Mouse (Mus musculus): ENCODE data around the gene Ubr1. TPM values are rescaled to one million over a fixed set of nuclear protein-coding genes. Genes with fewer than 3 reads are reported as not detected.

Ubr1 gene
- polyA plus RNA-seq, 1 experiment from 2014 or later: 25.0 TPM

DNA sequence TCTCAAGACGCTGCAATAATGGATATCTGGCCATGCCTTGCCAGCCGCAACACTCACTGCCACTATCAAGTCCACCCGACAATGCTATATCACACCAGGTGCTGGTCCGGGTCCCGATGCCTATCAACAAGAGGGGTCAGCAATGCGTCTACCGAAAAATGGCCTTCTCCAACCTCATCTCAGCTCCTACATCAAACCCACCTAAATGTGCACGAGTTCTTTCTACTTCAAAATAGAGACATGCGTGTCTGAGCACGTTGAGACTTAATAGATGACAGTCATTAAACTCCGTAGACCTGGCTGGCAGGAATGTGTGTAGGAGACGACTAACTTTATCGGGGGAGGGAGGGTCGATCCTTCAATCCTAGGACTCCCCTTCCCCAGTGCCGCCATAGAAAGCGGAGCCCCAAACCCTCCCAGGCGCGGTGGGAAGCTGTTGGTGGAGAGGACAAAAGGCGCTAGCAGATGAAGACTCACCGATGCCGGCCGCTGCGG lies 423 bp downstream of the Ubr1 start:
- Histone ChIP-seq H3K4me3 (ENCODE audit: low read depth, low read length) (peak overlapping the region; percentile 91), H3K9ac (ENCODE audit: low read depth, low read length) (peak overlapping the region; percentile 86), H3K4me1 (ENCODE audit: control insufficient read depth, insufficient read depth, low read length) (peaks cover 6% of the 10 kb centered on the region; the same call in 1 of the 2 replicates), H3K4me2 (peak overlapping the region; percentile 81), H3K36me3 (ENCODE audit: control insufficient read depth, insufficient read depth, low read length) (no peaks in the 10 kb centered on the region), H3K9me3 (replicated peaks; ENCODE audit: control insufficient read depth, low read length) (no peaks in the 10 kb centered on the region), H3K27ac (ENCODE audit: low read depth, low read length) (peak overlapping the region; percentile 74), H3K27me3 (ENCODE audit: control insufficient read depth, insufficient read depth, low read length) (no peaks in the 10 kb centered on the region)
- under 1% methylated on average over 23 of the region's 23 CpGs for WGBS (ENCODE audit: insufficient replicate concordance)
- ATAC-seq (replicated peaks; ENCODE audit: insufficient number of reproducible peaks, low FRiP score, low TSS enrichment): no peak

- H3K27me3 ChIP-seq (ENCODE audit: control insufficient read depth, insufficient read depth, low read length): no peaks in the 10 kb centered on the region
- H3K9me3 ChIP-seq (replicated peaks; ENCODE audit: control insufficient read depth, low read length): no peaks in the 10 kb centered on the region
- no peak overlapping the region for H3K9ac ChIP-seq (ENCODE audit: low read depth, low read length)
- no peak overlapping the region for H3K4me2 ChIP-seq
- 92% methylated on average over 3 of the region's 3 CpGs for WGBS (ENCODE audit: insufficient replicate concordance)
- no peaks in the 10 kb centered on the region for H3K36me3 ChIP-seq (ENCODE audit: control insufficient read depth, insufficient read depth, low read length)
- H3K4me1 ChIP-seq (ENCODE audit: control insufficient read depth, insufficient read depth, low read length): peaks cover 6% of the 10 kb centered on the region; the same call in 1 of the 2 replicates
- H3K27ac ChIP-seq (ENCODE audit: low read depth, low read length): no peak overlapping the region
- no peak for ATAC-seq (replicated peaks; ENCODE audit: insufficient number of reproducible peaks, low FRiP score, low TSS enrichment)
- H3K4me3 ChIP-seq (ENCODE audit: low read depth, low read length): no peak overlapping the region
These were observed 5.0 kb downstream of the Ubr1 start for GRCm38 (mm10) chr2:120965486-120965885.

DNA sequence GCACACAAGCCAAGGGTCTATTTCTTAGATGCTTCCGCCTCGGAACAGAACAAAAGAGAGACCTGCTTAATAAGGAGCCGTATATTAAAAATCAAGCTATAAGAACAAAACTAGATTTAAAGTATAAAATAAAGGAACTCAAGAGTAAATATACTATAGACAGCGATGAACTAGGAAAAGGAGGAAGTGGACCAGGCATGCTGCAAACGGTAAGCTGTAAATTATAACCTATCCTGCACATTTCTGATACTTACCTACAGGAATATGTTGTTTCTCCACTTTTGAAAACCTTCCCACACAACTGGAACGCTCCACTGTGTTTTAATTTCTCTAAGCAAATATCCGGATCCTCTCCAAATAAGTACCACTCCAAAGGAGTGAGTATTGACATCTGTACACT lies 7.4 kb downstream of the Ubr1 start:
- H3K9me3 ChIP-seq (replicated peaks; ENCODE audit: control insufficient read depth, low read length): no peaks in the 10 kb centered on the region
- no peaks in the 10 kb centered on the region for H3K36me3 ChIP-seq (ENCODE audit: control insufficient read depth, insufficient read depth, low read length)
- H3K9ac ChIP-seq (ENCODE audit: low read depth, low read length): no peak overlapping the region
- ATAC-seq (replicated peaks; ENCODE audit: insufficient number of reproducible peaks, low FRiP score, low TSS enrichment): no peak
- no peaks in the 10 kb centered on the region for H3K27me3 ChIP-seq (ENCODE audit: control insufficient read depth, insufficient read depth, low read length)
- no peaks in the 10 kb centered on the region for H3K4me1 ChIP-seq (ENCODE audit: control insufficient read depth, insufficient read depth, low read length)
- WGBS (ENCODE audit: insufficient replicate concordance): 93% methylated on average over 7 of the region's 7 CpGs
- H3K4me2 ChIP-seq: no peak overlapping the region
- no peak overlapping the region for H3K4me3 ChIP-seq (ENCODE audit: low read depth, low read length)
- H3K27ac ChIP-seq (ENCODE audit: low read depth, low read length): no peak overlapping the region

- H3K36me3 ChIP-seq (ENCODE audit: control insufficient read depth, insufficient read depth, low read length): no peaks in the 10 kb centered on the region
- no peak overlapping the region for H3K4me3 ChIP-seq (ENCODE audit: low read depth, low read length)
- ATAC-seq (replicated peaks; ENCODE audit: insufficient number of reproducible peaks, low FRiP score, low TSS enrichment): no peak
- no peaks in the 10 kb centered on the region for H3K27me3 ChIP-seq (ENCODE audit: control insufficient read depth, insufficient read depth, low read length)
- 95% methylated on average over 1 of the region's 1 CpGs for WGBS (ENCODE audit: insufficient replicate concordance)
- no peaks in the 10 kb centered on the region for H3K9me3 ChIP-seq (replicated peaks; ENCODE audit: control insufficient read depth, low read length)
- no peak overlapping the region for H3K9ac ChIP-seq (ENCODE audit: low read depth, low read length)
- H3K4me1 ChIP-seq (ENCODE audit: control insufficient read depth, insufficient read depth, low read length): no peaks in the 10 kb centered on the region
- no peak overlapping the region for H3K4me2 ChIP-seq
- H3K27ac ChIP-seq (ENCODE audit: low read depth, low read length): no peak overlapping the region
These were observed 10.3 kb downstream of the Ubr1 start for GRCm38 (mm10) chr2:120960261-120960660.

DNA sequence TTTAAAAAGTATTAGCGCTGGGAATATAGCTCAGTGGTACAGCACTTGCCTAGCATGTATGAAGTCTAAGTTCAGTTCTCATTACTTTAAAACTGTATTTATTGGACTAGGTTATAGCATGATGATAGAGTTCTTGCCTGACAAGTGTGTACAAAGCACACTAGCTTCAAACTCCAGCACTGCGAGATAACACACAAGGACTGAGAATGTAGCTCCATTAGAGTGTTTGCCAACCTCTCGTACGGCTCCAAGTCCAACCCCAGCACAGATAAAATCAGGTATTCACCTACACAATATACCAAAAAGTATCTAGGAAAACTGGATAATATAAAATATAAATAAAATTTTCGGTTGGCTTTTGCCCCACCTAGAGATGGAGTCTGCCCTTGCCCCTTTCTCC lies 10.7 kb downstream of the Ubr1 start:
- WGBS (ENCODE audit: insufficient replicate concordance): 87% methylated on average over 5 of the region's 5 CpGs
- Histone ChIP-seq H3K27me3 (ENCODE audit: control insufficient read depth, insufficient read depth, low read length) (no peaks in the 10 kb centered on the region), H3K9me3 (replicated peaks; ENCODE audit: control insufficient read depth, low read length) (no peaks in the 10 kb centered on the region), H3K4me2 (no peak overlapping the region), H3K4me1 (ENCODE audit: control insufficient read depth, insufficient read depth, low read length) (no peaks in the 10 kb centered on the region), H3K27ac (ENCODE audit: low read depth, low read length) (no peak overlapping the region), H3K9ac (ENCODE audit: low read depth, low read length) (no peak overlapping the region), H3K4me3 (ENCODE audit: low read depth, low read length) (no peak overlapping the region), H3K36me3 (ENCODE audit: control insufficient read depth, insufficient read depth, low read length) (no peaks in the 10 kb centered on the region)
- ATAC-seq (replicated peaks; ENCODE audit: insufficient number of reproducible peaks, low FRiP score, low TSS enrichment): no peak

DNA sequence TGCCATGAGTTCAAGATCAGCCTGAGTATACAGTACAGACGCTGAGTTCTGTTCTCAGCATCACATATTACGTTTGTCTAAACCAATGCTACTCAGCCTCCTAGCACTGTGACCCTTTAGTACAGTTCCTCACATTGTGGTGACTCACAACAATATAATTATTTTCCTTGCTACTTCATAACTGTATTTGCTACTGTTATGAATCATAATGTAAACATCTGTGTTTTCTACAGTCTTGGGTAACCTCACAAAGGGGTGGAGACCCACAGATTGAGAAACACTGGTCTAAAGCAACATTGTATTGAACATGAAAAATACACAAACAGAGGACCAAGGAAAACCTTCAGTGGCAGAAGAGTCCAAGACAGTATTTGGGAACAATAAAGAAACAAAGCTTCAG lies 11.2 kb downstream of the Ubr1 start:
- H3K36me3 ChIP-seq (ENCODE audit: control insufficient read depth, insufficient read depth, low read length): no peaks in the 10 kb centered on the region
- no peak overlapping the region for H3K27ac ChIP-seq (ENCODE audit: low read depth, low read length)
- H3K9ac ChIP-seq (ENCODE audit: low read depth, low read length): no peak overlapping the region
- H3K9me3 ChIP-seq (replicated peaks; ENCODE audit: control insufficient read depth, low read length): no peaks in the 10 kb centered on the region
- no peak overlapping the region for H3K4me3 ChIP-seq (ENCODE audit: low read depth, low read length)
- H3K4me1 ChIP-seq (ENCODE audit: control insufficient read depth, insufficient read depth, low read length): no peaks in the 10 kb centered on the region
- no peaks in the 10 kb centered on the region for H3K27me3 ChIP-seq (ENCODE audit: control insufficient read depth, insufficient read depth, low read length)
- no peak overlapping the region for H3K4me2 ChIP-seq
- WGBS (ENCODE audit: insufficient replicate concordance): 95% methylated on average over 2 of the region's 2 CpGs
- no peak for ATAC-seq (replicated peaks; ENCODE audit: insufficient number of reproducible peaks, low FRiP score, low TSS enrichment)

- Histone ChIP-seq H3K4me2 (no peak overlapping the region), H3K27me3 (ENCODE audit: control insufficient read depth, insufficient read depth, low read length) (no peaks in the 10 kb centered on the region), H3K27ac (ENCODE audit: low read depth, low read length) (no peak overlapping the region), H3K9me3 (replicated peaks; ENCODE audit: control insufficient read depth, low read length) (no peaks in the 10 kb centered on the region), H3K9ac (ENCODE audit: low read depth, low read length) (no peak overlapping the region), H3K4me3 (ENCODE audit: low read depth, low read length) (no peak overlapping the region), H3K36me3 (ENCODE audit: control insufficient read depth, insufficient read depth, low read length) (peaks cover 13% of the 10 kb centered on the region; the same call in 1 of the 2 replicates), H3K4me1 (ENCODE audit: control insufficient read depth, insufficient read depth, low read length) (no peaks in the 10 kb centered on the region)
- 0 out of 2 replicates have a peak, but pooled peaks have one; percentile 18 for ATAC-seq (replicated peaks; ENCODE audit: insufficient number of reproducible peaks, low FRiP score, low TSS enrichment)
- WGBS (ENCODE audit: insufficient replicate concordance): 81% methylated on average over 2 of the region's 2 CpGs
These were observed 18.2 kb downstream of the Ubr1 start for GRCm38 (mm10) chr2:120952176-120952938.

GRCm38 (mm10) chr2:120951208-120951607 lies 19.3 kb downstream of the Ubr1 start:
- Histone ChIP-seq H3K4me3 (ENCODE audit: low read depth, low read length) (no peak overlapping the region), H3K27me3 (ENCODE audit: control insufficient read depth, insufficient read depth, low read length) (no peaks in the 10 kb centered on the region), H3K4me1 (ENCODE audit: control insufficient read depth, insufficient read depth, low read length) (no peaks in the 10 kb centered on the region), H3K9me3 (replicated peaks; ENCODE audit: control insufficient read depth, low read length) (no peaks in the 10 kb centered on the region), H3K9ac (ENCODE audit: low read depth, low read length) (no peak overlapping the region), H3K4me2 (no peak overlapping the region), H3K36me3 (ENCODE audit: control insufficient read depth, insufficient read depth, low read length) (peaks cover 21% of the 10 kb centered on the region), H3K27ac (ENCODE audit: low read depth, low read length) (no peak overlapping the region)
- WGBS (ENCODE audit: insufficient replicate concordance): 83% methylated on average over 5 of the region's 5 CpGs
- no peak for ATAC-seq (replicated peaks; ENCODE audit: insufficient number of reproducible peaks, low FRiP score, low TSS enrichment)

DNA sequence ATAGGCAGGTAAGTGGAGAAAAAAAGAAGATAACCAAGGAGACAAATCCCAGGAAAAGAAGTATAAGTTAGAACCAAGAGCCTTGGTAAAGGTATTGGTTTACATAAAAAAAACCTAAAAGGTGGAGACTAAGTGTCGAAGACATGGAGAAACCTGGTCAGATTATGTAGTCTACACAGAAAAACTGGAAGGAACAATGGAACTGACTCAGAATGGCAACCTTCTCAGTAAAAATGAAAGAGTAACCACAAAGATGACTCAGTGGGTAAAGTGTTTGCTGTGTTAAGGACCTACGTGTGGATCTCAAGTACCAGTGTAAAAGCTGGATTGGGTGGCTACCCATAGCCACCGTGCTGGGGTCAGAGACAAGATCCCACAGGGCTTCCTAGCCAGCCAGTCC lies 37.5 kb downstream of the Ubr1 start:
- no peak overlapping the region for H3K4me3 ChIP-seq (ENCODE audit: low read depth, low read length)
- no peak for ATAC-seq (replicated peaks; ENCODE audit: insufficient number of reproducible peaks, low FRiP score, low TSS enrichment)
- H3K27ac ChIP-seq (ENCODE audit: low read depth, low read length): no peak overlapping the region
- 91% methylated on average over 3 of the region's 3 CpGs for WGBS (ENCODE audit: insufficient replicate concordance)
- H3K9me3 ChIP-seq (replicated peaks; ENCODE audit: control insufficient read depth, low read length): no peaks in the 10 kb centered on the region
- H3K27me3 ChIP-seq (ENCODE audit: control insufficient read depth, insufficient read depth, low read length): no peaks in the 10 kb centered on the region
- no peak overlapping the region for H3K4me2 ChIP-seq
- peaks cover 9% of the 10 kb centered on the region for H3K36me3 ChIP-seq (ENCODE audit: control insufficient read depth, insufficient read depth, low read length)
- H3K9ac ChIP-seq (ENCODE audit: low read depth, low read length): no peak overlapping the region
- H3K4me1 ChIP-seq (ENCODE audit: control insufficient read depth, insufficient read depth, low read length): no peaks in the 10 kb centered on the region
